Mouse (Mus musculus): ENCODE results near the gene Cyb5d2.

DNA sequence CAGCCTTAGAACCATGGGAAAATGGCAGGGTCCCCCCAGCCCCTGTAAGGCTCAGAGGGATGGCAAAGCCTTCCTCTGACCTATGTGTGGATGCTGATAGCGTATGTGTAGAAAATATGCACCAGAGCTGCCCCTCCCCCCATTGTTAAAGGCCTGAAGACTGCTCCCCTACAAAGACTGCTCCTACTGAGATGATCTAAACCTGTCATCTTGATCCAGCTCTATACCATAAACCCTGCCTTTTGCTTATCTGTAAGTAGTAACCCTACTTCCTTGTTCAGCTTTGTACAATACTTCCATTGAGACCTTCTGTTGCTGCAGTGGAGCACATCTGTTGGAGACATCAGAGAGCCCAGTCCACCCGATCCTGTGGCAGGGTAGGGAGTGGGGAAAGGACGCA, 9.3 kb upstream of the Cyb5d2 start:
- TF ChIP-seq CTCF (IDR thresholded peaks at IDR 0.05; ENCODE audit: extremely low read depth, insufficient read depth, low read length): no peak
- TF ChIP-seq POLR2A (IDR thresholded peaks at IDR 0.05; ENCODE audit: extremely low read depth, insufficient read depth, low read length): no peak
